Mouse (Mus musculus) cortical plate, adult 2 months (tissue): ENCODE results near the gene Coq7.

Source experiments
- CTCF ChIP-seq: fragments of 200-500 bp; IDR thresholded peaks from 2 replicates; pipeline ENCODE4 v1.5.1; 2011; ENCODE audit warnings: mild to moderate bottlenecking, control low read depth, low read length; ENCODE audit not compliant: insufficient read depth; ENCODE audit errors: extremely low read depth
- POLR2A ChIP-seq: fragments of 200-500 bp; IDR thresholded peaks from 2 replicates; pipeline ENCODE4 v1.6.1; 2011; ENCODE audit warnings: mild to moderate bottlenecking, low read length, control low read depth; ENCODE audit not compliant: insufficient read depth; ENCODE audit errors: extremely low read depth

DNA sequence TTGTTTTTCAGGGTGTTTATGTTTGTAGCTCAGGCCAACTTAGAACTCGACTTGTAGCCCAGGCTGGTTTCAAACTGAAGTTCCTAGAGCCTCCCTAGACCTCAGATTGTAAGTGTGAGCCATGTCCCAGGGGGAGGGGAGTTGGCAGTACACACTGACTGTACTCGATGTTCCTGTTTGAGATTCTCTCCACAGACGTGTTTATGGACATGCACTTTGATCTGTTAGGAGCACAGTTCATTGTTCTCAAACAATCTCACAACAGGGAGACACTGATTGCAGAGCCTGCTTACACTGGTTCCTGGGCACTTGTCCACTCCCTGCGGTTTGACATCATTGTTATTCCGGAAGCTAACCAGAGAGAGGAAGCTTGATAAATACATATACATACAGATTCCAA lies 38.9 kb upstream of the Coq7 start:
- TF ChIP-seq POLR2A (no peak), CTCF (no peak)
